Mouse (Mus musculus): Measurements from ENCODE around the gene Htt. TPM values are rescaled to one million over a fixed set of nuclear protein-coding genes. Genes with fewer than 3 reads are reported as not detected.

The Htt gene
- total RNA-seq, 4 experiments from 2014 or later, result 6.3 to 8.8 (median 7.0) TPM

Small RNA genes within 50 kb of the gene (microRNA-seq; reads per million reads assigned to microRNA genes)
- gene Mir467g, result not detected

Other genes starting within 250 kb of the Htt start
- gene Tnip2, start 247.7 kb upstream of the Htt start, total RNA-seq (2022), result 1 to 10 TPM; 1.7 to 4.0 (median 2.6) TPM
- gene Sh3bp2, start 235.9 kb upstream of the Htt start, total RNA-seq (2022), result 1 to 10 TPM in 3 of 4 experiments, under 1 TPM in 1; 0.59 to 2.7 (median 1.4) TPM
- 10 to 100 TPM; 59.0 to 71.9 (median 66.0) TPM for gene Add1, start 188.1 kb upstream of the Htt start, total RNA-seq (2022)
- 1 to 10 TPM; 3.3 to 8.8 (median 4.6) TPM for gene Mfsd10, start 124.5 kb upstream of the Htt start, total RNA-seq (2022)
- gene Nop14, start 101.6 kb upstream of the Htt start, total RNA-seq (2022), result 10 to 100 TPM; 13.2 to 19.2 (median 16.0) TPM
- 1 to 10 TPM in 3 of 4 experiments, under 1 TPM in 1; 0.83 to 1.6 (median 1.3) TPM for gene Grk4, start 101.4 kb upstream of the Htt start, total RNA-seq (2022)
- gene Msantd1, start 146.3 kb downstream of the Htt start, total RNA-seq (2022), result under 1 TPM; 0.10 to 0.56 (median 0.20) TPM
- 1 to 10 TPM; 1.8 to 2.6 (median 2.2) TPM for gene Rgs12, start 187.7 kb downstream of the Htt start, total RNA-seq (2022)

Measured in gastrocnemius, adult 8-10 months (tissue).